Mouse (Mus musculus) embryonic facial prominence, embryonic 14.5 days (tissue): ENCODE measurements at regions not wholly inside any gene's neighbourhood (a gene's known extent, or its start where the extent isn't known, plus 50 kb on each side); places are given as distances from the start of the nearest gene placed in this dataset.

Experiments
- ATAC-seq: fragments of 200-750 bp; cut with Nextera tagmentation; 2 replicates; pipeline ENCODE4 v1.8.0; 2017; ENCODE audit warnings: low read depth, moderate number of reproducible peaks, moderate TSS enrichment
- DNase-seq: peaks from one replicate; pipeline ENCODE4 v3.0.0-alpha.2; 2015; ENCODE audit warnings: low spot score
- H3K27ac ChIP-seq: fragments of 300-500 bp; sonication (generic); replicated peaks from 2 replicates; pipeline ENCODE4 v1.5.1; 2014; ENCODE audit warnings: low read depth, mild to moderate bottlenecking, low read length, moderate library complexity
- H3K27me3 ChIP-seq: fragments of 300-500 bp; sonication (generic); replicated peaks from 2 replicates; pipeline ENCODE4 v1.6.1; 2014; ENCODE audit warnings: low read length; ENCODE audit not compliant: control insufficient read depth, insufficient read depth
- H3K36me3 ChIP-seq: fragments of 300-500 bp; sonication (generic); 2 replicates; pipeline ENCODE4 v1.6.1; 2014; ENCODE audit warnings: low read length, mixed read lengths; ENCODE audit not compliant: control insufficient read depth, insufficient read depth
- H3K4me1 ChIP-seq: fragments of 300-500 bp; sonication (generic); 2 replicates; pipeline ENCODE4 v1.6.1; 2014; ENCODE audit warnings: antibody characterized with exemption, low read length; ENCODE audit not compliant: control insufficient read depth, insufficient read depth
- H3K4me2 ChIP-seq: fragments of 300-500 bp; sonication (generic); 2 replicates; pipeline ENCODE4 v1.6.1; 2014; ENCODE audit warnings: low read depth, mild to moderate bottlenecking, low read length, moderate library complexity, mixed read lengths
- H3K4me3 ChIP-seq: fragments of 300-500 bp; sonication (generic); 2 replicates; pipeline ENCODE4 v1.5.1; 2014; ENCODE audit warnings: low read depth, mild to moderate bottlenecking, low read length
- H3K9ac ChIP-seq: fragments of 300-500 bp; sonication (generic); 2 replicates; pipeline ENCODE4 v1.6.1; 2014; ENCODE audit warnings: low read depth, mild to moderate bottlenecking, low read length, moderate library complexity, mixed read lengths
- H3K9me3 ChIP-seq: fragments of 300-500 bp; sonication (generic); 2 replicates; pipeline ENCODE4 v1.6.1; 2016; ENCODE audit warnings: low read length; ENCODE audit not compliant: control insufficient read depth
- WGBS: fragments of 180-500 bp; shearing (Covaris S2); extraction: QIAGEN DNeasy Blood & Tissue Kit; methylation state at CpG from one replicate; pipeline ENCODE4 v1.1.7; 2014; 5-methylcytosine and 5-hydroxymethylcytosine counted together

GRCm38 (mm10) chr1:77708202-77709020 is 193.5 kb upstream of the Epha4 start:
- H3K4me1 ChIP-seq: no peaks in the 10 kb centered on the region
- no peaks in the 10 kb centered on the region for H3K9me3 ChIP-seq
- no peaks in the 10 kb centered on the region for H3K27me3 ChIP-seq
- ATAC-seq (peak; percentile 47; the same call in 1 of the 2 replicates), DNase-seq (peak; percentile 7)
- WGBS: 34% methylated on average over 14 of the region's 14 CpGs
- no peak overlapping the region for H3K9ac ChIP-seq
- H3K4me2 ChIP-seq: no peak overlapping the region
- H3K36me3 ChIP-seq: no peaks in the 10 kb centered on the region
- no peak overlapping the region for H3K4me3 ChIP-seq
- H3K27ac ChIP-seq: no peak overlapping the region

- 82% methylated on average over 3 of the region's 3 CpGs for WGBS
- ATAC-seq (no peak), DNase-seq (no peak)
- Histone ChIP-seq H3K4me1 (no peaks in the 10 kb centered on the region), H3K9ac (no peak overlapping the region), H3K4me2 (no peak overlapping the region), H3K9me3 (no peaks in the 10 kb centered on the region), H3K27me3 (no peaks in the 10 kb centered on the region), H3K27ac (no peak overlapping the region), H3K36me3 (no peaks in the 10 kb centered on the region), H3K4me3 (no peak overlapping the region)
Measured at GRCm38 (mm10) chr1:77695228-77696018, 180.5 kb upstream of the Epha4 start.

GRCm38 (mm10) chr1:77663345-77663744 is 148.5 kb upstream of the Epha4 start:
- no peaks in the 10 kb centered on the region for H3K36me3 ChIP-seq
- H3K9me3 ChIP-seq: no peaks in the 10 kb centered on the region
- DNase-seq (peak; percentile 15), ATAC-seq (no peak)
- no peak overlapping the region for H3K9ac ChIP-seq
- no peak overlapping the region for H3K27ac ChIP-seq
- WGBS: 70% methylated on average over 7 of the region's 7 CpGs
- H3K4me1 ChIP-seq: peaks cover 4% of the 10 kb centered on the region; the same call in 1 of the 2 replicates
- H3K4me3 ChIP-seq: no peak overlapping the region
- H3K27me3 ChIP-seq: no peaks in the 10 kb centered on the region
- no peak overlapping the region for H3K4me2 ChIP-seq

- Histone ChIP-seq H3K36me3 (no peaks in the 10 kb centered on the region), H3K27me3 (no peaks in the 10 kb centered on the region), H3K4me3 (no peak overlapping the region), H3K4me2 (no peak overlapping the region), H3K27ac (no peak overlapping the region), H3K9me3 (no peaks in the 10 kb centered on the region), H3K4me1 (peaks cover 4% of the 10 kb centered on the region; the same call in 1 of the 2 replicates), H3K9ac (no peak overlapping the region)
- DNase-seq (no peak), ATAC-seq (no peak)
Measured at GRCm38 (mm10) chr1:77660436-77660835, 145.5 kb upstream of the Epha4 start.

GRCm38 (mm10) chr1:77637025-77637424 is 122.1 kb upstream of the Epha4 start:
- ATAC-seq (no peak), DNase-seq (no peak)
- 86% methylated on average over 3 of the region's 3 CpGs for WGBS
- no peak overlapping the region for H3K4me2 ChIP-seq
- H3K4me1 ChIP-seq: no peaks in the 10 kb centered on the region
- H3K4me3 ChIP-seq: no peak overlapping the region
- H3K36me3 ChIP-seq: no peaks in the 10 kb centered on the region
- no peaks in the 10 kb centered on the region for H3K9me3 ChIP-seq
- no peaks in the 10 kb centered on the region for H3K27me3 ChIP-seq
- no peak overlapping the region for H3K27ac ChIP-seq
- no peak overlapping the region for H3K9ac ChIP-seq

- 51% methylated on average over 9 of the region's 9 CpGs for WGBS
- Histone ChIP-seq H3K9ac (no peak overlapping the region), H3K27ac (no peak overlapping the region), H3K9me3 (no peaks in the 10 kb centered on the region), H3K4me1 (no peaks in the 10 kb centered on the region), H3K4me2 (no peak overlapping the region), H3K27me3 (no peaks in the 10 kb centered on the region), H3K4me3 (no peak overlapping the region), H3K36me3 (no peaks in the 10 kb centered on the region)
- ATAC-seq (no peak), DNase-seq (no peak)
Measured at GRCm38 (mm10) chr1:77629496-77630281, 114.8 kb upstream of the Epha4 start.

- no peaks in the 10 kb centered on the region for H3K27me3 ChIP-seq
- no peaks in the 10 kb centered on the region for H3K36me3 ChIP-seq
- no peak overlapping the region for H3K4me3 ChIP-seq
- H3K27ac ChIP-seq: no peak overlapping the region
- no peaks in the 10 kb centered on the region for H3K9me3 ChIP-seq
- ATAC-seq (no peak), DNase-seq (no peak)
- H3K9ac ChIP-seq: no peak overlapping the region
- H3K4me2 ChIP-seq: no peak overlapping the region
- 68% methylated on average over 4 of the region's 4 CpGs for WGBS
- no peaks in the 10 kb centered on the region for H3K4me1 ChIP-seq
Measured at GRCm38 (mm10) chr1:77628861-77629260, 114.0 kb upstream of the Epha4 start.

- no peaks in the 10 kb centered on the region for H3K36me3 ChIP-seq
- ATAC-seq: no peak
- no peak overlapping the region for H3K4me3 ChIP-seq
- H3K9ac ChIP-seq: no peak overlapping the region
- H3K4me1 ChIP-seq: no peaks in the 10 kb centered on the region
- no peaks in the 10 kb centered on the region for H3K27me3 ChIP-seq
- no peak overlapping the region for H3K4me2 ChIP-seq
- WGBS: 74% methylated on average over 8 of the region's 8 CpGs
- H3K9me3 ChIP-seq: no peaks in the 10 kb centered on the region
- H3K27ac ChIP-seq: no peak overlapping the region
- no peak for DNase-seq
Measured at GRCm38 (mm10) chr1:77617490-77617889, 102.6 kb upstream of the Epha4 start.
